In the genomic region with DNA sequence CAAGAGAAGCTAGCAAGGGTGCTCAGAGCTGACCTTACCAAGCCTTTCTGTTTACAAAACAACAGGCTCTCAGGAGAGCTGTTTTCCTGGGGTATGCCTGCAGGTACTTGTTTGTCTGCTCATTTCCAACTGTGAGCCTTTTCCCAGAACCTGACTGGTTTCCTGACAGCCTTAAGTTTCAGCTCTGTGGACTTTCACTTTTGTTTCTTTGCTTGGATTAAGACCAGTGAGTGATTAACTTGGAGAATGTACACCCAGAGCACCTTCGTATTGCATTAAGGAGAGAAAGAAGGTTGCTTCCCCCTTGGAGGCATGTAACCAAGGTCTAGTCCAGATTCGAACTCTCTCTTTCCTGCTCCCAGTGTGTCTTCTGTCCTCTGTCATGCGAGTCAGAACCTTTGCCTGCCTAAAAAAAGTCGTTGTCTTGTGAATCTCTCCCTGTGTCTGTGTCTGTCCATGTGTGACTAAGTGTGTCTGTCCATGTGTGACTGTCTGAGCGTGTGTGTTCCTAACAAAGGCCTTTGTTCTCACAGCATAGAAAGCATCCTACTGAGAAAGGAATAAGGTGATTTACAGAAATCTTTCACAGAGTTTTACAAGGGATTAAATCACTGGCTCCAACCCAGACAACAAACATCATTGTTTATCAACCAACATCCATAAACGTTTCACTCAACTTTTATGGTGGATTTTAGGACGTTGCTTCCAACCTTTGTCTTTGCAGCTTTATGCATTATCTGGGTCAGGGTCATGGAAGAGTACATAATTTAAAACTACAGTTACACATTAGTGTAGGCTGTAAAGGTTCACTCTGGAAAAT, we compare ENCODE assay signal across 15 mouse cellular contexts. TPM values are rescaled to one million over a fixed set of nuclear protein-coding genes. Genes with fewer than 3 reads are reported as not detected.
DNase-seq lines count a peak whose midpoint lies in the region; ATAC-seq lines count a peak whose summit lies in the region.
"Had no signal": no experiment of that assay in that cellular context is flagged by ENCODE, and none has a peak within 500 bp of the region (broad histone marks: within the 10 kb centered on the region; RNA-seq: fewer than 3 reads in every experiment).

No protein-coding gene starts in this region.

- no peaks in the 10 kb centered on the region for H3K27me3 ChIP-seq in limb, embryonic 12.5 days
- H3K27me3 ChIP-seq in limb, embryonic 10.5 days (ENCODE audit: low read depth, poor library complexity, severe bottlenecking) = no peaks in the 10 kb centered on the region
- H3K27me3 ChIP-seq in neural tube, embryonic 14.5 days (ENCODE audit: control insufficient read depth, insufficient read depth, low read length) = no peaks in the 10 kb centered on the region
- H3K27me3 ChIP-seq: embryonic facial prominence, embryonic 12.5 days; heart, embryonic 13.5 days; limb, embryonic 13.5 days had no signal

- WGBS in limb, embryonic 12.5 days = 40% methylated on average over 7 of the region's 7 CpGs
- WGBS in limb, embryonic 10.5 days = 44% methylated on average over 7 of the region's 7 CpGs
- WGBS in neural tube, embryonic 14.5 days = 11% methylated on average over 7 of the region's 7 CpGs

- H3K36me3 ChIP-seq in limb, embryonic 12.5 days = no peaks in the 10 kb centered on the region
- no peaks in the 10 kb centered on the region for H3K36me3 ChIP-seq in limb, embryonic 10.5 days
- no peaks in the 10 kb centered on the region for H3K36me3 ChIP-seq in neural tube, embryonic 14.5 days (ENCODE audit: control insufficient read depth, insufficient read depth, low read length)
- H3K36me3 ChIP-seq: embryonic facial prominence, embryonic 12.5 days; heart, embryonic 13.5 days; limb, embryonic 13.5 days had no signal

- H3K4me3 ChIP-seq in limb, embryonic 12.5 days (replicated peaks) = no peak overlapping the region
- no peak overlapping the region for H3K4me3 ChIP-seq in limb, embryonic 10.5 days
- no peak overlapping the region; the same call in 1 of the 2 replicates for H3K4me3 ChIP-seq in brown adipose tissue, adult 24 weeks (ENCODE audit: insufficient read depth, low read depth, low read length)
- H3K4me3 ChIP-seq in neural tube, embryonic 14.5 days (ENCODE audit: low read depth, low read length) = no peak overlapping the region
- H3K4me3 ChIP-seq: embryonic facial prominence, embryonic 12.5 days; heart, embryonic 13.5 days; limb, embryonic 13.5 days had no signal

- intact Hi-C loops in left cerebral cortex, postnatal 36 days (cut with DNase I) = no loop called here

- no peak for DNase-seq in limb, embryonic 10.5 days (ENCODE audit: low spot score)
- peak; percentile 63 for DNase-seq in kidney, adult 18-20 months
- no peak for DNase-seq in layer of hippocampus, adult 9-10 months (ENCODE audit: low spot score)
- DNase-seq in left cerebral cortex, postnatal 36 days (ENCODE audit: low spot score in 2 of 2) = no peak
- DNase-seq in gastrocnemius, postnatal 10 days = no peak
- DNase-seq: adrenal gland, adult 2 months; cerebellum, adult 11-12 months; right cerebral cortex, postnatal 4 days; thymus, postnatal 25 days had no signal

- peaks cover 10% of the 10 kb centered on the region; the same call in 1 of the 2 replicates for H3K4me1 ChIP-seq in limb, embryonic 12.5 days (replicated peaks)
- H3K4me1 ChIP-seq in limb, embryonic 10.5 days = peaks cover 4% of the 10 kb centered on the region; the same call in 1 of the 2 replicates
- H3K4me1 ChIP-seq in brown adipose tissue, adult 24 weeks (ENCODE audit: control insufficient read depth, insufficient read depth, insufficient read length, low read length) = peaks cover 11% of the 10 kb centered on the region; the same call in 1 of the 2 replicates
- H3K4me1 ChIP-seq in neural tube, embryonic 14.5 days (ENCODE audit: control insufficient read depth, insufficient read depth, low read length) = no peaks in the 10 kb centered on the region
- H3K4me1 ChIP-seq: embryonic facial prominence, embryonic 12.5 days had no signal

- no peak overlapping the region for H3K9ac ChIP-seq in limb, embryonic 12.5 days (replicated peaks)
- no peak overlapping the region for H3K9ac ChIP-seq in neural tube, embryonic 14.5 days (replicated peaks; ENCODE audit: low read depth, low read length)
- H3K9ac ChIP-seq: embryonic facial prominence, embryonic 12.5 days; heart, embryonic 13.5 days; limb, embryonic 13.5 days had no signal

- peak overlapping the region; percentile 31; the same call in 1 of the 2 replicates for H3K27ac ChIP-seq in limb, embryonic 12.5 days
- no peak overlapping the region for H3K27ac ChIP-seq in limb, embryonic 10.5 days
- H3K27ac ChIP-seq in brown adipose tissue, adult 24 weeks (replicated peaks; ENCODE audit: low read depth, low read length) = peak overlapping the region; percentile 89
- H3K27ac ChIP-seq in neural tube, embryonic 14.5 days (ENCODE audit: low read depth, low read length) = no peak overlapping the region
- H3K27ac ChIP-seq: embryonic facial prominence, embryonic 12.5 days; heart, embryonic 13.5 days; limb, embryonic 13.5 days had no signal

- ATAC-seq in limb, embryonic 12.5 days (ENCODE audit: insufficient number of reproducible peaks, insufficient read depth, low FRiP score, low TSS enrichment, low read depth) = no peak
- ATAC-seq in neural tube, embryonic 14.5 days (ENCODE audit: low read depth) = peak; percentile 44; the same call in 1 of the 2 replicates

- H3K4me2 ChIP-seq in limb, embryonic 12.5 days = no peak overlapping the region
- H3K4me2 ChIP-seq in neural tube, embryonic 14.5 days (ENCODE audit: low read depth, low read length) = no peak overlapping the region
- H3K4me2 ChIP-seq: embryonic facial prominence, embryonic 12.5 days; heart, embryonic 13.5 days; limb, embryonic 13.5 days had no signal

- H3K9me3 ChIP-seq in limb, embryonic 12.5 days = no peaks in the 10 kb centered on the region
- H3K9me3 ChIP-seq in limb, embryonic 10.5 days (replicated peaks) = no peaks in the 10 kb centered on the region
- H3K9me3 ChIP-seq in neural tube, embryonic 14.5 days (ENCODE audit: control insufficient read depth, low read length) = no peaks in the 10 kb centered on the region
- H3K9me3 ChIP-seq: embryonic facial prominence, embryonic 12.5 days; heart, embryonic 13.5 days; limb, embryonic 13.5 days had no signal

RNA-seq across cellular contexts. Expression of a gene that starts 43.7 kb away (rescaled TPM):
- polyA plus RNA-seq in limb, embryonic 12.5 days (2016; fragmentation: Nextera tagmentation; extraction: Ambion mirVana) = 0.05 TPM in 2 replicates
- polyA plus RNA-seq in limb, embryonic 10.5 days (2016; fragmentation: Nextera tagmentation; extraction: Ambion mirVana) = not detected in 2 replicates
- 4.5 and 6.3 TPM in 2 replicates for polyA plus RNA-seq in brown adipose tissue, adult 24 weeks (2012; ENCODE audit: insufficient read depth, insufficient read length, missing spikeins)
- 0.05 and 0.07 TPM in 2 replicates for polyA plus RNA-seq in neural tube, embryonic 14.5 days (2014; fragmentation: Nextera tagmentation; extraction: Ambion mirVana)
- total RNA-seq in left cerebral cortex, postnatal 36 days (2021) = 1 to 10 TPM; 1.1 to 1.5 TPM
- total RNA-seq in gastrocnemius, postnatal 10 days (2021) = 1 to 10 TPM; 5.3 to 6.1 TPM

Comparison
In these comparisons a context has a peak if more than half of its experiments do, and no peak if none do; other contexts are left out.
1. H3K27ac ChIP-seq: peak in limb, embryonic 12.5 days (single experiment) and brown adipose tissue, adult 24 weeks (single experiment); none in limb, embryonic 10.5 days (single experiment) and neural tube, embryonic 14.5 days (single experiment).